Mouse (Mus musculus) MEL-GATA-1-ER (cell line): ENCODE data around the gene Fam13a.

ENCODE experiments used
- DNase-seq: peaks from one replicate; pipeline ENCODE4 v3.0.0-alpha.2; 2012; ENCODE audit warnings: low read depth; ENCODE audit errors: extremely low read depth

Fam13a gene

GRCm38 (mm10) chr6:58999044-58999453 lies 25.3 kb downstream of the Fam13a start:
- no peak for DNase-seq

- no peak for DNase-seq
Measured at GRCm38 (mm10) chr6:58998528-58998927, 25.8 kb downstream of the Fam13a start.

- DNase-seq: no peak
Measured at GRCm38 (mm10) chr6:58989149-58989548, 35.2 kb downstream of the Fam13a start.

GRCm38 (mm10) chr6:58988706-58989105 lies 35.6 kb downstream of the Fam13a start:
- no peak for DNase-seq

GRCm38 (mm10) chr6:58987166-58987565 lies 37.2 kb downstream of the Fam13a start:
- no peak for DNase-seq

GRCm38 (mm10) chr6:58985186-58985585 lies 39.2 kb downstream of the Fam13a start:
- DNase-seq: no peak

GRCm38 (mm10) chr6:58975249-58975648 lies 49.1 kb downstream of the Fam13a start:
- DNase-seq: no peak

- DNase-seq: no peak
Measured at GRCm38 (mm10) chr6:58974428-58974827, 49.9 kb downstream of the Fam13a start.

- DNase-seq: no peak
Measured at GRCm38 (mm10) chr6:58972873-58973272, 51.5 kb downstream of the Fam13a start.

GRCm38 (mm10) chr6:58968272-58968671 lies 56.1 kb downstream of the Fam13a start:
- DNase-seq: no peak

GRCm38 (mm10) chr6:58965071-58965831 lies 59.1 kb downstream of the Fam13a start:
- no peak for DNase-seq

- no peak for DNase-seq
Measured at GRCm38 (mm10) chr6:58964565-58964964, 59.8 kb downstream of the Fam13a start.

- no peak for DNase-seq
Measured at GRCm38 (mm10) chr6:58964091-58964490, 60.3 kb downstream of the Fam13a start.

- DNase-seq: no peak
Measured at GRCm38 (mm10) chr6:58962691-58963090, 61.7 kb downstream of the Fam13a start.

- DNase-seq: no peak
Measured at GRCm38 (mm10) chr6:58960523-58960922, 63.8 kb downstream of the Fam13a start.

- no peak for DNase-seq
Measured at GRCm38 (mm10) chr6:58951128-58951992, 73.0 kb downstream of the Fam13a start.

- DNase-seq: no peak
Measured at GRCm38 (mm10) chr6:58950410-58950809, 73.9 kb downstream of the Fam13a start.

- no peak for DNase-seq
Measured at GRCm38 (mm10) chr6:58946840-58947239, 77.5 kb downstream of the Fam13a start.

- no peak for DNase-seq
Measured at GRCm38 (mm10) chr6:58946246-58946645, 78.1 kb downstream of the Fam13a start.

GRCm38 (mm10) chr6:58943958-58944357 lies 80.4 kb downstream of the Fam13a start:
- peak; percentile 17 for DNase-seq

- DNase-seq: no peak
Measured at GRCm38 (mm10) chr6:58942276-58942675, 82.1 kb downstream of the Fam13a start.

GRCm38 (mm10) chr6:58937726-58938125 lies 86.6 kb downstream of the Fam13a start:
- DNase-seq: no peak
